Mouse (Mus musculus) stomach, embryonic 16.5 days (tissue): ENCODE measurements around the gene Olfr1037. TPM values are rescaled to one million over a fixed set of nuclear protein-coding genes. Genes with fewer than 3 reads are reported as not detected.

Experiments
- polyA plus RNA-seq: library from polyadenylated mRNA; unstranded; fragments of >200 nt; fragmentation: Nextera tagmentation; extraction: Ambion mirVana; gene quantifications from 2 replicates; pipeline ENCODE4 v1.2.1, GENCODE M21; 2015

Gene Olfr1037
- polyA plus RNA-seq, 1 experiment from 2014 or later, result not detected

Other genes starting within 250 kb of the Olfr1037 start
- not detected in 2 replicates for gene Olfr1019, start 241.9 kb downstream of the Olfr1037 start, polyA plus RNA-seq
- gene Olfr1020, start 240.4 kb downstream of the Olfr1037 start, polyA plus RNA-seq, result not detected in 2 replicates
- not detected in 2 replicates for gene Olfr1022, start 218.8 kb downstream of the Olfr1037 start, polyA plus RNA-seq
- gene Olfr1023, start 201.7 kb downstream of the Olfr1037 start, polyA plus RNA-seq, result not detected in 2 replicates
- gene Olfr1024, start 182.3 kb downstream of the Olfr1037 start, polyA plus RNA-seq, result not detected in 2 replicates
- gene Olfr1025-ps1, start 172.2 kb downstream of the Olfr1037 start, polyA plus RNA-seq, result not detected in 2 replicates
- not detected in 2 replicates for gene Olfr1026, start 165.8 kb downstream of the Olfr1037 start, polyA plus RNA-seq
- gene Olfr1028, start 136.9 kb downstream of the Olfr1037 start, polyA plus RNA-seq, result not detected in 2 replicates
- gene Olfr1029, start 113.5 kb downstream of the Olfr1037 start, polyA plus RNA-seq, result not detected in 2 replicates
- not detected in 2 replicates for gene Olfr1030, start 108.1 kb downstream of the Olfr1037 start, polyA plus RNA-seq
- gene Olfr1031, start 97.1 kb downstream of the Olfr1037 start, polyA plus RNA-seq, result not detected in 2 replicates
- not detected in 2 replicates for gene Olfr1032, start 81.8 kb downstream of the Olfr1037 start, polyA plus RNA-seq
- gene Olfr1033, start 66.8 kb downstream of the Olfr1037 start, polyA plus RNA-seq, result 4.9 and 5.4 TPM in 2 replicates
- gene Olfr1034, start 41.5 kb downstream of the Olfr1037 start, polyA plus RNA-seq, result 0.06 and 0.09 TPM in 2 replicates
- gene Olfr1036, start 13.4 kb downstream of the Olfr1037 start, polyA plus RNA-seq, result not detected in 2 replicates
- not detected in 2 replicates for gene Olfr1039, start 48.5 kb upstream of the Olfr1037 start, polyA plus RNA-seq
- gene Olfr1040, start 59.3 kb upstream of the Olfr1037 start, polyA plus RNA-seq, result not detected in 2 replicates
- not detected in 2 replicates for gene Olfr1042, start 74.5 kb upstream of the Olfr1037 start, polyA plus RNA-seq
- gene Olfr1043, start 80.1 kb upstream of the Olfr1037 start, polyA plus RNA-seq, result not detected in 2 replicates
- gene Olfr1044, start 90.4 kb upstream of the Olfr1037 start, polyA plus RNA-seq, result not detected in 2 replicates
- not detected in 2 replicates for gene Olfr52, start 98.3 kb upstream of the Olfr1037 start, polyA plus RNA-seq
- not detected in 2 replicates for gene Olfr1045, start 115.6 kb upstream of the Olfr1037 start, polyA plus RNA-seq
- gene Olfr1046, start 131.9 kb upstream of the Olfr1037 start, polyA plus RNA-seq, result not detected in 2 replicates
- not detected in 2 replicates for gene Olfr1047, start 144.0 kb upstream of the Olfr1037 start, polyA plus RNA-seq
- gene Olfr1048, start 152.9 kb upstream of the Olfr1037 start, polyA plus RNA-seq, result not detected in 2 replicates
- not detected in 2 replicates for gene Olfr1049, start 170.9 kb upstream of the Olfr1037 start, polyA plus RNA-seq
- gene Olfr1051, start 191.7 kb upstream of the Olfr1037 start, polyA plus RNA-seq, result not detected in 2 replicates
- gene Olfr1052, start 205.1 kb upstream of the Olfr1037 start, polyA plus RNA-seq, result not detected in 2 replicates
- gene Olfr1053, start 227.9 kb upstream of the Olfr1037 start, polyA plus RNA-seq, result not detected in 2 replicates
- not detected in 2 replicates for gene Olfr1054, start 248.0 kb upstream of the Olfr1037 start, polyA plus RNA-seq